Mouse (Mus musculus) liver, postnatal 0 days (tissue): Measurements from ENCODE around the gene Atp5h.

Experiments used
- CTCF ChIP-seq: sonication (generic); IDR thresholded peaks from 2 replicates; pipeline ENCODE4 v1.5.1; 2016; ENCODE audit warnings: antibody characterized with exemption, low read depth
- EP300 ChIP-seq: IDR thresholded peaks from 2 replicates; pipeline ENCODE4 v1.6.1; 2016; ENCODE audit warnings: antibody characterized with exemption, low read depth, mild to moderate bottlenecking

GRCm38 (mm10) chr11:115447321-115447885, 27.6 kb upstream of the Atp5h start:
- TF ChIP-seq EP300 (no peak), CTCF (no peak)
